Comparison of ENCODE assay signal across 13 mouse cellular contexts in genomic region chr13:84437586-84438443, GRCm38 (mm10).
"Had no signal": no experiment of that assay in that cellular context is flagged by ENCODE, and none has a peak within 500 bp of the region (broad histone marks: within the 10 kb centered on the region; RNA-seq: fewer than 3 reads in every experiment).

No protein-coding gene starts in this region.

- H3K4me1 ChIP-seq: limb, embryonic 15.5 days; liver, embryonic 12.5 days; megakaryocyte, embryonic 14.5 days; neural tube, embryonic 12.5 days had no signal

- H3K4me3 ChIP-seq: limb, embryonic 15.5 days; liver, embryonic 12.5 days; megakaryocyte, embryonic 14.5 days; neural tube, embryonic 12.5 days had no signal

- H3K27ac ChIP-seq: limb, embryonic 15.5 days; liver, embryonic 12.5 days; macrophage; neural tube, embryonic 12.5 days had no signal

- ATAC-seq: liver, embryonic 12.5 days had no signal

- H3K4me2 ChIP-seq: limb, embryonic 15.5 days; liver, embryonic 12.5 days; lung, embryonic 14.5 days; neural tube, embryonic 12.5 days had no signal

- H3K27me3 ChIP-seq: limb, embryonic 15.5 days; liver, embryonic 12.5 days; megakaryocyte, embryonic 14.5 days; neural tube, embryonic 12.5 days had no signal

- H3K36me3 ChIP-seq: limb, embryonic 15.5 days; liver, embryonic 12.5 days; neural tube, embryonic 12.5 days had no signal

- H3K9ac ChIP-seq: limb, embryonic 15.5 days; liver, embryonic 12.5 days; lung, embryonic 14.5 days; neural tube, embryonic 12.5 days had no signal

- DNase-seq: kidney, adult 8-10 months; kidney, postnatal 25 days; layer of hippocampus, adult 9-11 months; layer of hippocampus, postnatal 36 days; lung, embryonic 14.5 days; lung, postnatal 10 days; thymus, adult 18-20 months; thymus, postnatal 14 days had no signal

- H3K9me3 ChIP-seq: limb, embryonic 15.5 days; liver, embryonic 12.5 days; megakaryocyte, embryonic 14.5 days; neural tube, embryonic 12.5 days had no signal
